Mouse (Mus musculus): Measurements from ENCODE around the gene 2310007B03Rik. TPM values are rescaled to one million over a fixed set of nuclear protein-coding genes. Genes with fewer than 3 reads are reported as not detected.

Gene 2310007B03Rik
- total and polyA plus RNA-seq, 3 experiments: not detected

DNA sequence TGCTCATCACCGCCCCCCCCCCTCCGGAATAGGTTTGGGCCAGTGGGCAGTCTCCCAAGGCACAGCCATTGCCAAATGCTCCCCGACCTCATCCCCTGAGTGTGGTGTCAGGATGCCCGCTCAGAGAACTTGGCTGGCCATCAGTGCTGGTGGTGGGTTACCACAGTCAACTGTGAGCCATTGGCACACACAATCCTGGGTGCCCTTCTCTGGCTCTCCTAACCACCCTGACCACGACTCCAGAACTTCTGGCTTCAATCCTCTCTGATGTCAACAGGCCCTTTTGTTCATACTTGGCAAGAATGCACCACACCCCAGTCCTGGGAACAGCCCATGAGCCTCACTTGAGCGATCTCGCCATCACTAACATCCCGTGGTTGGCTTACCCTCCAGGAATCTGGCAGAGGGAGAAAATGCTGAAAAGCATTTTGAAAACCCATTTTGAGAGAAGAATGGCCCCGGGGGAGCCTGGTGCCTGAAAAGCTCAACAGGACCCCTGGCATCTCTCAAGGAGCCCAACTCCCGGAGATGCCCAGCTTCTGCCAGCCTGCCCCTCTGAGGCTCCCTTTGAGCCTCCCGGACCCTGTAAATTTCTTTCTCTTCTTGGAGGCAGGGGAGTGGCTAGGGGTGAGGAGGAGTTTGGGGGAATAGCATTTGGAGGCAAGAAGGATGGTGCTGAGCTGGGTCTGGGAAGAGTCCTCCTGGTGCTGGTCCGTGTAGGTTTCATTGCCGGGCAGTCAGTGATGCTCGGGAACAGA is 23.5 kb upstream of the 2310007B03Rik start:
- no peaks in the 10 kb centered on the region for H3K27me3 ChIP-seq (ENCODE audit: control insufficient read depth in 1 of 2, insufficient read depth in 2 of 2, low read length in 2 of 2)
- no peaks in the 10 kb centered on the region for H3K79me2 ChIP-seq (ENCODE audit: control insufficient read depth, insufficient read depth, low read length, poor library complexity)
- DNase-seq (ENCODE audit: low read depth, low spot score): no peak
- H3K27ac ChIP-seq (ENCODE audit: control insufficient read depth, low read depth, low read length): no peak overlapping the region
- H3K9ac ChIP-seq (ENCODE audit: control insufficient read depth, low read depth, low read length, poor library complexity, severe bottlenecking): no peak overlapping the region
- TF ChIP-seq SMC3 (IDR thresholded peaks at IDR 0.05; ENCODE audit: low read depth, low read length): no peak
- TF ChIP-seq KAT2A (conservative IDR thresholded peaks at IDR 0.05; ENCODE audit: low read depth, low read length): no peak
- TF ChIP-seq TAL1 (IDR thresholded peaks at IDR 0.05; ENCODE audit: low read length): no peak
- TF ChIP-seq MAFK (IDR thresholded peaks at IDR 0.05; ENCODE audit: borderline replicate concordance, low read depth, low read length): no peak
- no peak for TF ChIP-seq EP300 (IDR thresholded peaks at IDR 0.05; ENCODE audit: low read depth in 1 of 2, low read length in 2 of 2)
- TF ChIP-seq UBTF (IDR thresholded peaks at IDR 0.05; ENCODE audit: borderline replicate concordance, insufficient read depth, low read depth, low read length): no peak
- TF ChIP-seq TCF12 (IDR thresholded peaks at IDR 0.05; ENCODE audit: low read depth, low read length): no peak
- no peak overlapping the region for H3K4me3 ChIP-seq (ENCODE audit: control insufficient read depth in 1 of 2, insufficient read depth in 1 of 2, low read depth in 2 of 2, low read length in 2 of 2)
- no peaks in the 10 kb centered on the region for H3K9me3 ChIP-seq (replicated peaks; ENCODE audit: insufficient read depth, low read length)
- H3K36me3 ChIP-seq (ENCODE audit: control insufficient read depth in 1 of 2, insufficient read depth in 2 of 2, low read length in 2 of 2): no peaks in the 10 kb centered on the region
- H3K4me1 ChIP-seq (ENCODE audit: control insufficient read depth in 1 of 2, insufficient read depth in 2 of 2, low read length in 2 of 2): no peaks in the 10 kb centered on the region

- TF ChIP-seq USF1 (IDR thresholded peaks at IDR 0.05; ENCODE audit: low read depth, low read length) (no peak), NRF1 (IDR thresholded peaks at IDR 0.05; ENCODE audit: insufficient read depth, low read depth, low read length, poor library complexity, severe bottlenecking) (no peak), UBTF (IDR thresholded peaks at IDR 0.05; ENCODE audit: borderline replicate concordance, insufficient read depth, low read depth, low read length) (no peak), RAD21 (IDR thresholded peaks at IDR 0.05; ENCODE audit: low read depth, low read length) (no peak), MYB (IDR thresholded peaks at IDR 0.05; ENCODE audit: low read depth, low read length) (no peak), NELFE (IDR thresholded peaks at IDR 0.05; ENCODE audit: low read depth, low read length) (no peak), JUND (IDR thresholded peaks at IDR 0.05; ENCODE audit: low read depth, low read length) (no peak), EP300 (IDR thresholded peaks at IDR 0.05; ENCODE audit: low read depth in 1 of 2, low read length in 2 of 2) (no peak), CHD2 (IDR thresholded peaks at IDR 0.05; ENCODE audit: low read length) (no peak), KAT2A (conservative IDR thresholded peaks at IDR 0.05; ENCODE audit: low read depth, low read length) (no peak)
- DNase-seq (ENCODE audit: low read depth, low spot score): no peak
Observed at GRCm38 (mm10) chr1:93182281-93182680, 21.5 kb upstream of the 2310007B03Rik start.

More at GRCm38 (mm10) chr1:93182281-93182680, 21.5 kb upstream of the 2310007B03Rik start:
- Histone ChIP-seq H3K4me3 (ENCODE audit: control insufficient read depth in 1 of 2, insufficient read depth in 1 of 2, low read depth in 2 of 2, low read length in 2 of 2) (no peak overlapping the region), H3K27me3 (ENCODE audit: control insufficient read depth in 1 of 2, insufficient read depth in 2 of 2, low read length in 2 of 2) (no peaks in the 10 kb centered on the region), H3K9me3 (replicated peaks; ENCODE audit: insufficient read depth, low read length) (no peaks in the 10 kb centered on the region), H3K79me2 (ENCODE audit: control insufficient read depth, insufficient read depth, low read length, poor library complexity) (no peaks in the 10 kb centered on the region), H3K9ac (ENCODE audit: control insufficient read depth, low read depth, low read length, poor library complexity, severe bottlenecking) (no peak overlapping the region), H3K27ac (ENCODE audit: control insufficient read depth, low read depth, low read length) (no peak overlapping the region), H3K4me1 (ENCODE audit: control insufficient read depth in 1 of 2, insufficient read depth in 2 of 2, low read length in 2 of 2) (no peaks in the 10 kb centered on the region), H3K36me3 (ENCODE audit: control insufficient read depth in 1 of 2, insufficient read depth in 2 of 2, low read length in 2 of 2) (no peaks in the 10 kb centered on the region)

Measured in MEL (cell line).